8 mouse cellular contexts compared by ENCODE assay signal in genomic region chr1:182951298-182951697, GRCm38 (mm10). TPM values are rescaled to one million over a fixed set of nuclear protein-coding genes. Genes with fewer than 3 reads are reported as not detected.
DNase-seq lines count a peak whose midpoint lies in the region; ATAC-seq lines count a peak whose summit lies in the region.

No protein-coding gene starts in this region.

- ATAC-seq in heart, embryonic 12.5 days (ENCODE audit: insufficient number of reproducible peaks, low FRiP score), result no peak
- no peak for ATAC-seq in hindbrain, embryonic 14.5 days (ENCODE audit: low FRiP score)
- ATAC-seq in cerebellum, adult (ENCODE audit: insufficient number of reproducible peaks, low FRiP score, low TSS enrichment), result no peak

- no peak overlapping the region for H3K4me2 ChIP-seq in heart, embryonic 12.5 days
- no peak overlapping the region for H3K4me2 ChIP-seq in hindbrain, embryonic 14.5 days (replicated peaks)

- no peaks in the 10 kb centered on the region for H3K9me3 ChIP-seq in heart, embryonic 12.5 days (replicated peaks)
- H3K9me3 ChIP-seq in hindbrain, embryonic 14.5 days (ENCODE audit: control insufficient read depth, low read length), result 0 out of 2 replicates have a peak, but pooled peaks cover 4% of the 10 kb centered on the region

- DNase-seq in heart, adult 11 months, result peak; percentile 97
- peak; percentile 80 for DNase-seq in adrenal gland, postnatal 14 days
- DNase-seq in heart, postnatal 14 days, result peak; percentile 50 to 60
- DNase-seq in lung, postnatal 36 days, result peak; percentile 79
- no peak for DNase-seq in hindbrain, embryonic 14.5 days (ENCODE audit: low spot score)
- DNase-seq in yolk sac, embryonic 10.5 days (ENCODE audit: low spot score), result no peak

- peaks cover 38% of the 10 kb centered on the region for H3K4me1 ChIP-seq in heart, embryonic 12.5 days (replicated peaks)
- H3K4me1 ChIP-seq in hindbrain, embryonic 14.5 days (replicated peaks; ENCODE audit: control insufficient read depth, insufficient read depth, low read length), result peaks cover 16% of the 10 kb centered on the region

- intact Hi-C loops in heart, postnatal 14 days (cut with DNase I), result no loop called here

- H3K27ac ChIP-seq in heart, embryonic 12.5 days (ENCODE audit: poor library complexity, severe bottlenecking), result no peak overlapping the region
- H3K27ac ChIP-seq in hindbrain, embryonic 14.5 days, result no peak overlapping the region

- H3K4me3 ChIP-seq in heart, embryonic 12.5 days, result no peak overlapping the region
- no peak overlapping the region for H3K4me3 ChIP-seq in hindbrain, embryonic 14.5 days (replicated peaks; ENCODE audit: low read length)

- WGBS in heart, embryonic 12.5 days, result 56% methylated on average over 9 of the region's 9 CpGs
- WGBS in hindbrain, embryonic 14.5 days, result 67% methylated on average over 9 of the region's 9 CpGs

- H3K9ac ChIP-seq in heart, embryonic 12.5 days, result no peak overlapping the region
- no peak overlapping the region for H3K9ac ChIP-seq in hindbrain, embryonic 14.5 days

- no peaks in the 10 kb centered on the region for H3K36me3 ChIP-seq in heart, embryonic 12.5 days
- H3K36me3 ChIP-seq in hindbrain, embryonic 14.5 days (replicated peaks; ENCODE audit: control insufficient read depth, insufficient read depth), result no peaks in the 10 kb centered on the region

- no peaks in the 10 kb centered on the region for H3K27me3 ChIP-seq in heart, embryonic 12.5 days (replicated peaks)
- H3K27me3 ChIP-seq in hindbrain, embryonic 14.5 days (ENCODE audit: control insufficient read depth, insufficient read depth, low read length), result 0 out of 2 replicates have a peak, but pooled peaks cover 6% of the 10 kb centered on the region

RNA-seq across cellular contexts. Expression of gene Tlr5, which starts 3.3 kb away (rescaled TPM):
- polyA plus RNA-seq in heart, embryonic 12.5 days (2016; fragmentation: Nextera tagmentation; extraction: Ambion mirVana), result 4.2 and 5.4 TPM in 2 replicates
- total RNA-seq in adrenal gland, postnatal 14 days (2021), result 1.2 and 2.3 TPM in 2 replicates
- 1 to 10 TPM; 1.7 to 2.1 TPM for total RNA-seq in heart, postnatal 14 days (2021)
- polyA plus RNA-seq in hindbrain, embryonic 14.5 days (2014; fragmentation: Nextera tagmentation; extraction: Ambion mirVana), result 0.21 and 0.33 TPM in 2 replicates

Comparison
In these comparisons a context has a peak if more than half of its experiments do, and no peak if none do; other contexts are left out.
1. DNase-seq: peak in heart, adult 11 months (single experiment), adrenal gland, postnatal 14 days (single experiment), heart, postnatal 14 days (2 of 2) and lung, postnatal 36 days (single experiment); none in hindbrain, embryonic 14.5 days (single experiment) and yolk sac, embryonic 10.5 days (single experiment).